Mouse (Mus musculus) skeletal muscle tissue, postnatal 0 days (tissue): ENCODE measurements around the gene Ndufv3. TPM values are rescaled to one million over a fixed set of nuclear protein-coding genes. Genes with fewer than 3 reads are reported as not detected.

Experiments
- microRNA-seq, 2 experiments: library from miRNA; unstranded; fragments of <30 nt; microRNA quantifications; one replicate each; pipeline ENCODE4; 2016
- polyA plus RNA-seq: library from polyadenylated mRNA; unstranded; fragments of >200 nt; fragmentation: Nextera tagmentation; extraction: Ambion mirVana; gene quantifications from 2 replicates; pipeline ENCODE4 v1.2.1, GENCODE M21; 2015

The Ndufv3 gene
- 500 and 579 TPM in 2 replicates for polyA plus RNA-seq

DNA sequence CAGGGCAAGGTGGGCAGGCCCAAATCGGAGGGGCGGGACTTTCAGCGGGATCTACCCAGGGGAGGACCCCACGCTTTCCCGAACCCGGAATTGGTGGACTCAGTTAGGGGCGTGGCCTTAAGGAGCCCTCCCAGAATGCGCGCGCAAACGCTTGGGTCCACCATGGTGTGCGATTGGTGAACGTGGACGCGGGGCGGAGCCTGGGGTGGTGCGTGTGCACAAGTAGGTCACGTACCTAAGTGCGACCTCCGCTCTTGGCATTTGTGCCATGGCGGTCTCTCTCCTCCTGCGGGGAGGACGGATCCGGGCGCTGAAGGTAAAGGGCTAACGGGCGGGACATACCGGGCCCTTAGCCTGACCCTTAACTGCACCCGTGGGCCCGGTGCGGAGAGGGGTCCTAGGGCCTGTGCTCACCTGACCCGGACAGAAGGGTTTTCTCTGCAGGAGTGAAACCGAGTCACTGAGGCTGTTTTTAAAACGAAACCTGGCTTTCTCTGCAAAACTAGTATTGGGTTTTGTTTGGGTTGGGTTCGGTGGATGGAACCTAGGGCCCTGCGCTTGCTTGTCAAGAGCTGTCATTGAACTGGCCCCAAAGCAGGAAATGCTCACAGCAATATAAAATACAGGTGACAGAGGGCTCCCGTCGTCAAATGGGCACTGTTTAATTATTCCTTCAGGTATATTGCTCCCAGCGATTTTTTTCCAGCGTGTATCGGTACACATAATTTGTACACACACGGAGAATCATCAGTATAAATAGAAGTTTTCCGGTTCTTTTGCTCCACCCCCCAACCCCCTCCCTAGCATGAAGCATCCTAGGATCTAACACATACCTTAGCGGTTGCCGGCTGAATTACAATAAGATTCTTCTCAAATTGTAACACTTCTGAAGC, at the start of gene Ndufv3, which contains the start of gene Wdr4:
Ndufv3 (plus strand) TSS at position 170 of the 893 bp plus-strand sequence.
Wdr4 (minus strand) TSS at position 35 of the 893 bp plus-strand sequence.

DNA sequence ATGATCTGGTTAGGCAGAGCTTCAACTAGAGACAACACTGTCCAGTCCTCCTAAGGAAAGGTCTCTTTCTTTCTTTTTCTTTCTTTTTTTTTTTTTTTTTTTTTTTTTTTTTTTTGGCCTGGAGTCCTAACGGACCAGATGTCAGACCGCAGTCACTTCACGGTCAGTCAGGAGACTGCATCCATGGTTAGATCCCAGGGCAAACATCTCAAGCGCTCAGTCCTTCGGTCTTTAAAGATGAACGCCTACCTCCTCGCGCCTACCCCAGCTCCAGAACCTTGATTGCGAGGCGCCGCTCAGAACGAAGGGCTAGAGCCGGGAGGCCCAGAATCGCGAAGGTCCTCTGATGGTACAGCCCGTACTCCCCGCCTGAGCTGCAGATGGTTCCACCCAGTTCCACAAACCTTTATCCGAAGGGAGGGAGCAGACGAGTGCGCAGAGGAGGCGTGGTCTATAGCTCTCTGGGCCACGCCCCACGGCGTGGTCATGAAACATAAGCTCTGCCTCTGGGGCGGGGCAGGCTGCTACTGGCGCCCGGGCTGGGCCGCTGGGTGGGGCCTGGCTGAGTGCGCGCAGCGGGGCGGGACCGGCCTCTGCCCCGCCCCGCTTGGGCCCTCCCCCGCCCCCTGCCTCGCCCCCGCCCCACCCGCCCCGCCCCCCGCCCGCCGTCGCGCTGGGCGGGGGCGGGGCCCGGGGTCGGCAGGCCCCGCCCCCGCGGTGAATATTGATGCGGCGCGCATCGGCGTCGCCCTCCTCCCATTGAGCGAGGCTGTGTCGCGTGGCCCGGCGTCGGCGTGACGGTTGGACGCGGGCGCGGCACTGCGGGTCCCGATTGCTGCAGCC, 44.3 kb downstream of the Ndufv3 start, which contains the start of gene Pknox1:
Pknox1 (plus strand) TSS at position 720 of the 843 bp plus-strand sequence.

Small RNA genes lying within 50 kb of the gene (microRNA-seq; reads per million reads assigned to microRNA genes)
- 0 reads per million in 2 experiments for gene Gm24970

Other genes starting within 250 kb of the Ndufv3 start
- gene Rsph1, start 242.7 kb upstream of the Ndufv3 start, polyA plus RNA-seq: 0.18 and 0.53 TPM in 2 replicates
- 0.74 and 1.5 TPM in 2 replicates for gene Slc37a1, start 233.3 kb upstream of the Ndufv3 start, polyA plus RNA-seq
- 2.7 and 3.6 TPM in 2 replicates for gene Pde9a, start 133.9 kb upstream of the Ndufv3 start, polyA plus RNA-seq
- gene Wdr4, start 135 bp upstream of the Ndufv3 start, polyA plus RNA-seq: 8.9 and 10.6 TPM in 2 replicates
- gene Pknox1, start 44.6 kb downstream of the Ndufv3 start, polyA plus RNA-seq: 11.9 and 12.2 TPM in 2 replicates
- gene Cbs, start 117.1 kb downstream of the Ndufv3 start, polyA plus RNA-seq: 0.65 and 1.3 TPM in 2 replicates
- 139 and 159 TPM in 2 replicates for gene U2af1, start 138.8 kb downstream of the Ndufv3 start, polyA plus RNA-seq
- gene Cryaa, start 157.7 kb downstream of the Ndufv3 start, polyA plus RNA-seq: 1.0 and 1.6 TPM in 2 replicates